Mouse (Mus musculus) 416B (cell line): ENCODE measurements around the gene Tsc2.

ENCODE experiments used
- DNase-seq: peaks from one replicate; pipeline ENCODE4 v3.0.0; 2011; ENCODE audit warnings: low read depth

The Tsc2 gene

DNA sequence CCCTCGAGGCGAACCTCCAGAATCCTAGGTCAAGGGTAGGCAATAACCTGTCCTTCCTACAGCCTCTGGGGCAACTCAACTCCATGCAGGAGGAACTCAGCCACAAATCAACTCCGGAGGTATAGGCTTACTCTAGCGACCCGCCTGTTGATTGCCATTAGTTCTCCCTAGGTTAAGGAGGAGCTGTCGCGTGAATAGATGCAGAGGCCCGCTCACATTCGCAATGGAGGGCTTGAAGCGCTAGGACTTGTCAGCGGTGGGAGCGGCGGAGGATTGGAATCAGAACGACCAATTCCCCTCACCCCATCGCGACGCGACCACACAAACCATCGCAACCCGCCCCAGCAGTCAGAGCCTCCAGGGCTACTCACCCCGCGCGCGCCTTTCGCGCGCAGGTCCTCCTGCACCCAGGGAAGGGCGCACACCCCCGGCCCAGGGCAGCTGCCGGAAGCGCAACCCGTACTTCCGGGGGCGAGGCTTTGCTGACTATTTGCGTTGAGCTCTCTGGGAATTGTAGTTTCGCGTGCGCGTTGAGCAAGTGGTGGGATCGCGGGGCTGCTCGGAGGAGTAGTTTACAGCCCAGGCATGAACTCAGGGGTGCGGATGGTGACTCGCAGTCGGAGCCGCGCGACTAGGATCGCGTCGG is at the start of gene Tsc2, which contains the start of gene Nthl1:
Gene Tsc2, minus strand, starts transcription at position 464 of the 646 bp plus-strand sequence.
Gene Nthl1, plus strand, starts transcription at position 514 of the 646 bp plus-strand sequence.
- peak; percentile 90 for DNase-seq

DNA sequence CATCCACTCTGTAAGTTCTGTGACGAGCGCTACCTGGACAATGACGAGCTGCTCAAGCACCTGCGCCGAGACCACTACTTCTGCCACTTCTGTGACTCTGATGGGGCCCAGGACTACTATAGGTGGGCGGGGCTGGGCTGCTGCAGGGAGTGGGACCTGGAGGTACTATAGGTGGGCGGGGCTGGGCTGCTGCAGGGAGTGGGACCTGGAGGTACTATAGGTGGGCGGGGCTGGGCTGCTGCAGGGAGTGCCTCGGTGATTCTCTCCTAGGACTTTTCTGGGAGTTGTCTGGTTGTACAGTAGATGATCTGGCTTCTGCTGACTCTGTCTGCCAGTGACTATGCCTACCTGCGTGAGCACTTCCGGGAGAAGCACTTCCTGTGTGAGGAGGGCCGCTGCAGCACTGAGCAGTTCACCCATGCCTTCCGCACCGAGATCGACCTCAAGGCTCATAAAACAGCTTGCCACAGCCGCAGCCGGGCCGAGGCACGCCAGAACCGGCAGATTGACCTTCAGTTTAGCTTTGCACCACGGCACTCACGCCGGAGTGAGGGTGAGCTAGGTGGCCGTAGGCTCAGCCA is 45.2 kb upstream of the Tsc2 start:
- no peak for DNase-seq

GRCm38 (mm10) chr17:24676877-24677276 is 44.4 kb upstream of the Tsc2 start:
- no peak for DNase-seq

GRCm38 (mm10) chr17:24676187-24676586 is 43.8 kb upstream of the Tsc2 start:
- DNase-seq = peak; percentile 84

GRCm38 (mm10) chr17:24674277-24674676 is 41.8 kb upstream of the Tsc2 start:
- DNase-seq = no peak

DNA sequence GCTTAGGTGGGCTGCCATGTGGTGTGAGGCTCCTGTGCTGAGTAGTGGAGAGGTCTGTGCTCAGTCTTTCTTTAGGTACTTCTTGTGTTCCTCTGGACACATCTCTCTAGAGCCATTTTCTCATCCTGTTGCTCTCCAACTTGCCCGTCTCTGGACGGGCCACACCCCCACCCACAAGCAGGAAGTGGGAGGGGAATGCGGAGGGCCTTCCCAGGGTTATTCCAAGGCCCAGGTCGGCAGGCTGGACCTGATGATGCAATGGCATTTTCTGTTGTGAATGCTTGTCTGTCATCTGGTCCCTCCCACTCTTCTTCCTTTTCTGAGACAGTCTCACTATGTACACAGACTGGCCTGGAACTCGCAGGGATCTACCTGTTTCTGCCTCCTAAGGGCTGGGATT is 39.7 kb upstream of the Tsc2 start:
- DNase-seq = peak; percentile 82

- DNase-seq = peak; percentile 6
These were observed 38.9 kb upstream of the Tsc2 start for GRCm38 (mm10) chr17:24671346-24671745.

DNA sequence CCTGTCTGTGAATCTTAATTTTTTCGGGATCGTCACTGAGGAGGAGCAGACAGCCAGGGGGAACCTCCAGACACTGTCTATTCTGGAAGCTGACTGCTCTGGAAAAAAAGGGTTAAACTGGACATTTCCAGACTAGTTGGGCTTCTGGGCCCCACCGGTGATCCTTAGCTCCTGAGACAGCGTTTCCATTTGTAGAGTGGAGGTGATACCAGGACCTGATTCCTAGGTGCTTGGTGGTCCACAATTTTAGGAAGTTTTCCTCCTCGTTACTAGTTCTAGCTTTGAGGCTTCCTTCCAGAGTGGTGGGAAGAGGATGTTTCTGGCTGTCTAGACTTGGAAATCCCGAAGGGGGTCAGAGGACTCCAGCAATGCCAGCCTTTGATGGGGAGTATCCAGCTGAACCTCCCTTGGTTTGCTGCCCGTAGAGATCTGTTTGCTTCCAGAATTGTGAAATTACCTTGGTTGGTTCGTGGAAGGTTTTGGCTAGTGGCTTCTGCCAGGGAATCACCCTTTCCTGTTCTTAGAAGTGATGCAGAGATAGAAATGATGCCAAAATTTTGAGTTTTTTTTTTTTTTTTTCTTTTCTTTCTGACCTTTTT is 37.9 kb upstream of the Tsc2 start:
- no peak for DNase-seq

- DNase-seq = peak; percentile 92
These were observed 37.3 kb upstream of the Tsc2 start, which contains the start of gene Zfp598 for GRCm38 (mm10) chr17:24669545-24670245. TSS of gene Zfp598 (plus strand) at chr17:24669687.

DNA sequence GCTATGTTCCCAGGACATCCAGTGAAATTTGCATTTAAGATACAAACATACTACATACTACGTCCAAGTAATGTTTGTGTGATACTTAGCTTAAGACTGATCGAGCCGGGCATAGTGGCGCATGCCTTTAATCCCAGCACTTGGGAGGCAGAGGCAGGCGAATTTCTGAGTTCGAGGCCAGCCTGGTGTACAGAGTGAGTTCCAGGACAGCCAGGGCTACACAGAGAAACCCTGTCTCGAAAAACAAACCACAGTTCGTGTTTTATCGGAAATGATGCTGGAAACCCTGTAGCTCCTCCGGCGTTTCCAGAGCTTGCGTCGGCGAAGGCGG is 36.7 kb upstream of the Tsc2 start:
- DNase-seq = peak; percentile 44

GRCm38 (mm10) chr17:24667416-24667815 is 35.0 kb upstream of the Tsc2 start:
- peak; percentile 84 for DNase-seq

DNA sequence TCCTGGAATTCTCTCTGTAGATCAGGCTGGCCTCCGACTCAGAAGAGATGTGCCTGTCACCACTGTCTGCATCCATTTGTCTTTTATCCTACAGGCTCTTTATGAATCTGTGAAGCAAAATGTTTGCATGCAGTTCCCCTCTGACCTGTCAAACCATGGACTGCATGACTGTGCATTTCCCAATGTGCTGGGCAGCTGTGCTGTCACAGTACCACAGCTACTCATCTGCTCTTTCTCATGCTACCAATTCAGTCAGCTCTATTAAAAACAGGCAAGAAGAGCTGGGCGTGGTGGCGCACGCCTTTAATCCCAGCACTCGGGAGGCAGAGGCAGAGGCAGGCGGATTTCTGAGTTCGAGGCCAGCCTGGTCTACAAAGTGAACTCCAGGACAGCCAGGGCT is 34.6 kb upstream of the Tsc2 start:
- peak; percentile 64 for DNase-seq

GRCm38 (mm10) chr17:24658017-24658758 is 25.8 kb upstream of the Tsc2 start, which contains the start of gene Npw:
TSS of gene Npw (minus strand) at chr17:24658457.
- no peak for DNase-seq

GRCm38 (mm10) chr17:24654969-24655368 is 22.5 kb upstream of the Tsc2 start:
- no peak for DNase-seq

DNA sequence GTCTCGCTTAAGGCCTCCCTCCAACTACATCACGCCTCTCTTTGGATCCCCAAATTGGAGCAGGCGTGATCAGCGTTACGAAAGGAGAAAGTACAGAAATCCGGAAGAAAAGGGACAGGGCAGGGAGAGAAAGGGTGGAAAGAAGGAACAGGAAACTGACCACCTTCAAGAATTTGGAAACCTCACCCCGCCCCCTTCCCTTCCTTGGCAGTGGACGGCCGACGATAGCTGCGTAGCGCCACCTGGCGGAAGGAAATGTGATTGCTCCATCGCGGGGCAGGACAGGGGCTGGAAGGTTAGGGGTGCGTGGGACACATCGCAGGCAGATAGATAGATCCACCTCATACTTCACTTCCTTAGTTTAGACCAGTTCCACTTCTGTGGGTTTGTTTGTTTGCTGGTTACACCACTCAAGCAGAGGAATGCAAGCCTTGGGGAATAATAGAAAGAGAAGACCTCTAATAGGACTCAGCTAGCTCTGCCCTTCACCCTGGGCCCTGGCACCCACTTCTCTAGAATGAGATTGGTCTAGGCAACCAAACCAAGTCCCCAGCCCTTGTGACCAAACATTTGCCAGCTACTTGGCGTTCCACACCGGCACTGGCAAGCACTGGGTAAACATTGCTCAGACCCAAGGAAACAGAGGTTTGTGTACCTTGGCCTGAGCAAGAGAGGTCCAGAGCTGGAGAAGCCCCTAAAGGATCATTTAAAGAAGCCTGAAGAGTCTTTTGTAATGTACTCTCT is 21.7 kb upstream of the Tsc2 start:
- peak; percentile 71 for DNase-seq

- no peak for DNase-seq
These were observed 19.4 kb upstream of the Tsc2 start for GRCm38 (mm10) chr17:24651835-24652234.

GRCm38 (mm10) chr17:24650766-24651165 is 18.3 kb upstream of the Tsc2 start:
- DNase-seq = no peak

DNA sequence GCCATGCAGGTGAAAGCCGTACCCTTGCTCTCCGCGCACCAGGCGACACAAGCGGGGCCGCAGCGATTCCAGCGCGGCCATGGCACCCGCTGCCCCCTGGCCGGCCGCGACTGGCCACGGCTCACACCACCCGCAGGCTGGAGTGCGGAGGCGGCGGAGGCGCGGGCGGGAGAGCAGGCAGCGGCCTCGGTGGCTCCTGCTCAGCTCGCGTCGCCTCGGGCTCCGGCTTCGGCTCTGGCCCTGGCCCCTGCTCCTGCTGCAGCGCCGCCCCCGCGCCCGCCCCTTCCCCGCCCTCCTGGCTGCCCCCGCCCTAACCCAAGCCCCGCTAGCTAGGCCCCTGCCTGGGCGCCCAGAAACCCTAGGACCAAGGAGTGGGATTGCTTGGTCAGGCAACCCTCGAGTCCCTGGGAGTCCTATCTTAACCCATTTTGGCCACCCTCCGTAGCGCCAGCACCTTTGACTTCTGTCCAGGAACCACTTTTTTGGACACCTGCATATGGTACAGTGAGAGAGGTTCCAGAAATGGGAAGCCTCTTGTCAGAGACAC is 17.7 kb upstream of the Tsc2 start, which contains the start of gene Slc9a3r2:
Gene Slc9a3r2, minus strand, starts transcription at position 258 of the 547 bp plus-strand sequence.
- DNase-seq = no peak

DNA sequence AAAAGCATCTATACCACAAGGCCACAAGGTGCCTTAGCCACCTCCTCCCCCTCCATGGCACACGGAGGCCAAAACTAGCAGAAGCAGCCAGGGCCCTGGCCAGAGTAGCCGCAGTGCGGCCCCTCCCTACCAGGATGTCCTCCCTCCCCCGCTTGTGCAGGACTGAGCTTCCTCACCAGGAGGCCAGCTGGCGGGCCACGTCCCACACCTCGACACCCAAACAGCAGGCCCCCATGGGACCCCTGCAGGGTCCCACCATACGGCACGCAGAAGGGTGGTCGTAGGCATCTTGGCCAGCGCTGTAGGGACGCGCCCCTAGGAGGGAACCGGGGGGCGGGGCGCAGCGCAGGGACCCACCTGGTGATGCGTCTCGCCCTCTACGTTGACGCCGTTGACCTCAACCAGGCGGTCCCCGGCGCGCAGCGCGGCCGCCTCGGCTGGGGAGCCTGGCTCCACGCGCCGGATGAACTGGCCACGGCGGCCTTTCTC is 17.2 kb upstream of the Tsc2 start:
- no peak for DNase-seq

GRCm38 (mm10) chr17:24648731-24649377 is 16.4 kb upstream of the Tsc2 start:
- DNase-seq = no peak
